Mouse (Mus musculus) stomach, embryonic 16.5 days (tissue): ENCODE measurements at regions not wholly inside any gene's neighbourhood (a gene's known extent, or its start where the extent isn't known, plus 50 kb on each side); places are given as distances from the start of the nearest gene placed in this dataset. TPM values are rescaled to one million over a fixed set of nuclear protein-coding genes. Genes with fewer than 3 reads are reported as not detected.

Experiments used
- ATAC-seq: fragments of 200-750 bp; cut with Nextera tagmentation; 2 replicates; pipeline ENCODE4 v1.8.0; 2017; ENCODE audit warnings: moderate number of reproducible peaks, moderate TSS enrichment; ENCODE audit not compliant: insufficient read depth, low FRiP score
- H3K27ac ChIP-seq: fragments of 300-500 bp; sonication (generic); 2 replicates; pipeline ENCODE4 v1.5.1; 2014; ENCODE audit warnings: low read length
- H3K27me3 ChIP-seq: fragments of 300-500 bp; sonication (generic); 2 replicates; pipeline ENCODE4 v1.6.1; 2014; ENCODE audit warnings: low read length, control low read depth, mixed read lengths; ENCODE audit not compliant: control insufficient read depth, insufficient read depth
- H3K36me3 ChIP-seq: fragments of 300-500 bp; sonication (generic); 2 replicates; pipeline ENCODE4 v1.6.1; 2014; ENCODE audit warnings: low read length; ENCODE audit not compliant: control insufficient read depth, insufficient read depth
- H3K4me1 ChIP-seq: fragments of 300-500 bp; sonication (generic); 2 replicates; pipeline ENCODE4 v1.6.1; 2014; ENCODE audit warnings: low read length, control low read depth, mixed read lengths; ENCODE audit not compliant: control insufficient read depth, insufficient read depth
- H3K4me2 ChIP-seq: fragments of 300-500 bp; sonication (generic); 2 replicates; pipeline ENCODE4 v1.6.1; 2014; ENCODE audit warnings: low read depth, low read length, mixed read lengths
- H3K4me3 ChIP-seq: fragments of 300-500 bp; sonication (generic); replicated peaks from 2 replicates; pipeline ENCODE4 v1.5.1; 2014; ENCODE audit warnings: mild to moderate bottlenecking, low read length
- H3K9ac ChIP-seq: fragments of 300-500 bp; sonication (generic); 2 replicates; pipeline ENCODE4 v1.6.1; 2014; ENCODE audit warnings: low read length
- H3K9me3 ChIP-seq: fragments of 300-500 bp; sonication (generic); replicated peaks from 2 replicates; pipeline ENCODE4 v1.6.1; 2016; ENCODE audit warnings: low read length, control low read depth; ENCODE audit not compliant: control insufficient read depth
- WGBS: fragments of 180-500 bp; shearing (Covaris S2); extraction: QIAGEN DNeasy Blood & Tissue Kit; methylation state at CpG from one replicate; pipeline ENCODE4 v1.1.7; 2014; 5-methylcytosine and 5-hydroxymethylcytosine counted together
- microRNA-seq: library from miRNA; unstranded; fragments of <30 nt; microRNA quantifications from one replicate; pipeline ENCODE4, GENCODE M21; 2016

DNA sequence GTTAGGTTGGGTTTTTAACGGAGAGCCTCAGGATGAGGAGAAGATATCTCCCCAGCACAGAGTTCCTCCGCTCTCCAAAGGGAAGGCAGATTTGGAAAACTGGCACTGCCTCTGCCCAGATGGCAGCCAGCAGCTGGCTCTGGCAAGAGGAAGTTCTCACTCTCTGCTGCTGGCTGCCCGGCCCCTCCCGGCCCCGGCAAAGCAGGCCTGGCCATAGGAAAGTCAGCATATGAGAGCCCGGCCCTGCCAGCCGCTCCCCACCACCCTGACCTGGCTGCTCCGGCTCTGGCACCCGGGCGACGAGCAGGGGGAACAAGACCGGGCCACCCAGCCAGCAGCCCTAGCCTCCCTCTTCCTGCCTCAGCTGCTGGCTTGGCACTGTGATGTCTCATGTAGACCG is 89.1 kb upstream of the Prox1 start:
- Histone ChIP-seq H3K36me3 (no peaks in the 10 kb centered on the region), H3K9me3 (no peaks in the 10 kb centered on the region), H3K4me3 (no peak overlapping the region), H3K9ac (no peak overlapping the region), H3K27ac (no peak overlapping the region), H3K27me3 (no peaks in the 10 kb centered on the region), H3K4me1 (no peaks in the 10 kb centered on the region), H3K4me2 (no peak overlapping the region)
- WGBS: 85% methylated on average over 13 of the region's 13 CpGs
- no peak for ATAC-seq

DNA sequence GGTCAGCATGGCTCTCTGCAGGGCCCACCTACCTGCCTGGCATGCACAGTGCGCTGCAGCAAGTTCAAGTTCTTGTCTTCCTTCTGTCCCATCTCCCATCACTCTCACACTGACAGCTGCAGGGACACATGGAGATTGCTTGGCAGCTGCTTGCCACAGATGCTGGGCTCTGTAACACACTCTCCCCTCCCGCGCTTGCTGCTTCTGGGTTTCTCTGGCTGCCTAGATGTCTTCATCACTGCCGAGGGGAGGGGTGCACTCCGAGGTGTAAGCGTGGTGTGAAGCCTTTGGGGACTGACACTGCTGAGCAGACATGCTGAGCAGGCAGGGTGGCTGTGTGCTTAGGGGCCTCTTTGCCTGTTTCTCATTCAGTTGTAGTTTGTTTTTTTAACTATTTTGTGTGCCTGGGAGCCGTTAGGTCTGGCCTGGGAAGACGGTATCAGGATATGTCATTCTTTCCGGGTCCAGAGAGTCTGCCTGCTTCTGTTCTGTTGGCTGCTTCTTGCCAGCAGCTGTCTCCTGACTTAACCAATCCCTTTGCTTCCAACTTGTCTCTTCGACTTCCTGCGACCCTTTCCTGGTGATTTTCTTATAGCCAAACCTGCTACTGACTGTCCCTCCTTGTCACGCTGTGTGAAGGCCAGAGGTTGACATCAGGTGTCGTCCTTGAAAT is 80.2 kb upstream of the Prox1 start:
- Histone ChIP-seq H3K27ac (no peak overlapping the region), H3K4me1 (no peaks in the 10 kb centered on the region), H3K36me3 (no peaks in the 10 kb centered on the region), H3K4me3 (no peak overlapping the region), H3K9ac (no peak overlapping the region), H3K9me3 (0 out of 2 replicates have a peak, but pooled peaks cover 5% of the 10 kb centered on the region), H3K4me2 (no peak overlapping the region), H3K27me3 (no peaks in the 10 kb centered on the region)
- WGBS: 41% methylated on average over 13 of the region's 13 CpGs
- ATAC-seq: no peak

DNA sequence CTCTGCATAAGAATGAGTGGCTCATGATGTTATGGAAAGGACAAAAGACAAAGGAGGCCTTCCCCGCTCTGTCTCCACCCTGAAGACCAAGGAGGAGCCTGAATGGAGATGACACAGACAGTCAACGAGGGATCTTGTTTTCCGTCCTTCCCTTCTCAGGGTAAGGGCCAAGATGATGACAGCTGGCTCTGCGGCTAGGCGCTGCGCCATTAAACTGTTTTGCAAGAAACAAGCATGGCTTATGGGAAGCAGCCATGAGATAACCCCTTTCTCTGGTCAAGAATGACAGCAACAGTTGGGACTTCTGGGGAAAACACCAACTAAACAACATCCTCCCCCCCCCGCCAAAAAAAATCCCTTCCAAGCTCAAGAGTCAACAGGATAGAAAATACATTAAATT is 72.0 kb upstream of the Prox1 start:
- no peaks in the 10 kb centered on the region; the same call in 1 of the 2 replicates for H3K27me3 ChIP-seq
- H3K4me2 ChIP-seq: no peak overlapping the region
- H3K36me3 ChIP-seq: no peaks in the 10 kb centered on the region
- ATAC-seq: no peak
- H3K27ac ChIP-seq: no peak overlapping the region
- H3K9me3 ChIP-seq: no peaks in the 10 kb centered on the region
- WGBS: 88% methylated on average over 7 of the region's 7 CpGs
- no peak overlapping the region for H3K9ac ChIP-seq
- no peaks in the 10 kb centered on the region for H3K4me1 ChIP-seq
- H3K4me3 ChIP-seq: no peak overlapping the region

DNA sequence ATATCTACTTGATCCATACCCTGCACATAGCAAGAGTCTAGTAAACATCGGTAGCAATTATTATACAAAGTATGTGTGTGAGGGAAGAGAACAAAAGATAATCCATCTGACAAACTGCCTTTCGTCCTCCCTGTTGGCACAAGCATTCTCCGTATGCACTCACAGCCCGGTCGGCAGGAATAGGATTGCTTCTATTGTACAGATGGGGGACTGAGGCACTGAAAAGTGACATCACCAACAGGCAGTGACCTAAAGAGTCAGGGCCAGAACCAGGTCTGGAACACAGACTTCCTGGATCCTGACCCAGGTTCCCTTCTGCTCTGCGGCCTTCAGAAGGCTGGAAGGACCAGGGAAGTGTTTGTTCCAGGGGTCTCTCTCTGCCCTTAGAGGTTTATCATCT is 69.3 kb upstream of the Prox1 start:
- Histone ChIP-seq H3K9me3 (no peaks in the 10 kb centered on the region), H3K4me2 (no peak overlapping the region), H3K27ac (no peak overlapping the region), H3K9ac (no peak overlapping the region), H3K27me3 (no peaks in the 10 kb centered on the region; the same call in 1 of the 2 replicates), H3K36me3 (no peaks in the 10 kb centered on the region), H3K4me1 (no peaks in the 10 kb centered on the region), H3K4me3 (no peak overlapping the region)
- WGBS: 72% methylated on average over 6 of the region's 6 CpGs
- no peak for ATAC-seq

DNA sequence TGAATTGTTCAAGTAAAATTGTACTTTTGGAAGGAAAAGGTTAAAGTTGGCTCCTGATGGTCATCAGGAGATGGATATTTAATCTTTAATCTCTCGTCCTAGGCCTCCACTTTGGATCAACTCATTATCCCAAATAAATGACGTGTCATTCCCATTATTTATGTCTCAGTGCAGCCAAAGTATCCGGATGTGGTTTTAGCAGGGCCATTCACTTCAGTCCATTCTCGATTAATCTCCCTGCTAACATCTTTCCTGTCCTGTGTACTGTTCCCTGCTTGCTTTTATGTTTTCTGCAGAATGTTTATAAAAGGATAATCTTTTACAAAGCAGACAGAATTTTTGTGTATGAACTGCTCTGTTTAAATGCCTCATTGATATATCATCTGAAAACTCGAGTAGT is 60.4 kb upstream of the Prox1 start:
- H3K4me2 ChIP-seq: no peak overlapping the region
- no peak overlapping the region for H3K27ac ChIP-seq
- no peaks in the 10 kb centered on the region for H3K4me1 ChIP-seq
- H3K36me3 ChIP-seq: no peaks in the 10 kb centered on the region
- no peak overlapping the region for H3K4me3 ChIP-seq
- no peaks in the 10 kb centered on the region for H3K9me3 ChIP-seq
- no peak overlapping the region for H3K9ac ChIP-seq
- 27% methylated on average over 5 of the region's 5 CpGs for WGBS
- no peak for ATAC-seq
- H3K27me3 ChIP-seq: no peaks in the 10 kb centered on the region

DNA sequence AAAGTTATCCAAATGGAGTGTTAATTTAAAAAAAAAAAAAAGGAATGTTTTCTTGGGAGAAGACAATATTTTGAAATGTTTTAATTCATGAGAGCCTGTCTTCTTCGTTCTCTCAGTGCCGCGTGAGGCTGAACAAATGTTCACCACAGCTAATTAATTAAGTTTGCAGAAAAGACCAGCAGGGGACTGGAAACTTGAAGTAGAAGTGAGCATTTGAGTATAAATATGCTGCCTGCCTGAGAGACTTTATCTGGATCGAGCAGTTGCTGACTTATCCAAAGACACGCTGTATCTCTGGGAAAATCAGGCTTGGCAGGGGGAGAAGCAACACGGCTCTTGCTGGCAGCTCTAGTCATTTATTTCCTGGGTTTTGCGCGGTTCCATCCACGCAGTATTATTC is 49.9 kb upstream of the Prox1 start:
- Histone ChIP-seq H3K27me3 (no peaks in the 10 kb centered on the region), H3K4me1 (no peaks in the 10 kb centered on the region)
- 63% methylated on average over 9 of the region's 9 CpGs for WGBS

More for the DNA sequence above, 49.9 kb upstream of the Prox1 start:
- Histone ChIP-seq H3K36me3 (no peaks in the 10 kb centered on the region), H3K9ac (no peak overlapping the region), H3K9me3 (peaks cover 9% of the 10 kb centered on the region), H3K4me3 (no peak overlapping the region), H3K4me2 (no peak overlapping the region), H3K27ac (no peak overlapping the region)
- ATAC-seq: no peak

Small RNAs in the stretch of these regions (microRNA-seq; reads per million reads assigned to microRNA genes)
- gene Gm47294: not detected
